Mouse (Mus musculus): ENCODE measurements around the gene Akt2. TPM values are rescaled to one million over a fixed set of nuclear protein-coding genes. Genes with fewer than 3 reads are reported as not detected.

Akt2 gene
- polyA plus RNA-seq, 1 experiment from 2014 or later, result 94.2 TPM

- Histone ChIP-seq H3K4me3 (no peak overlapping the region), H3K4me1 (no peaks in the 10 kb centered on the region), H3K9ac (replicated peaks) (no peak overlapping the region), H3K36me3 (peaks cover 73% of the 10 kb centered on the region), H3K4me2 (replicated peaks) (no peak overlapping the region), H3K27me3 (no peaks in the 10 kb centered on the region), H3K9me3 (no peaks in the 10 kb centered on the region), H3K27ac (replicated peaks) (no peak overlapping the region)
- ATAC-seq (replicated peaks), result no peak
- WGBS, result 93% methylated on average over 5 of the region's 5 CpGs
Observed at GRCm38 (mm10) chr7:27569580-27570224, 21.6 kb upstream of the Akt2 start.

GRCm38 (mm10) chr7:27572133-27572532 is 19.2 kb upstream of the Akt2 start:
- ATAC-seq (replicated peaks), result no peak

GRCm38 (mm10) chr7:27574124-27574880 is 17.1 kb upstream of the Akt2 start:
- H3K4me3 ChIP-seq, result no peak overlapping the region
- H3K9me3 ChIP-seq, result no peaks in the 10 kb centered on the region
- no peak overlapping the region for H3K27ac ChIP-seq (replicated peaks)
- no peaks in the 10 kb centered on the region for H3K4me1 ChIP-seq
- peaks cover 81% of the 10 kb centered on the region for H3K36me3 ChIP-seq
- WGBS, result 95% methylated on average over 14 of the region's 14 CpGs
- H3K27me3 ChIP-seq, result no peaks in the 10 kb centered on the region
- H3K9ac ChIP-seq (replicated peaks), result no peak overlapping the region
- no peak overlapping the region for H3K4me2 ChIP-seq (replicated peaks)
- no peak for ATAC-seq (replicated peaks)

More at GRCm38 (mm10) chr7:27572133-27572532, 19.2 kb upstream of the Akt2 start:
- Histone ChIP-seq H3K4me3 (no peak overlapping the region), H3K9me3 (no peaks in the 10 kb centered on the region), H3K9ac (replicated peaks) (no peak overlapping the region), H3K4me2 (replicated peaks) (no peak overlapping the region), H3K27me3 (no peaks in the 10 kb centered on the region), H3K36me3 (peaks cover 82% of the 10 kb centered on the region), H3K27ac (replicated peaks) (no peak overlapping the region), H3K4me1 (no peaks in the 10 kb centered on the region)
- 95% methylated on average over 4 of the region's 4 CpGs for WGBS

GRCm38 (mm10) chr7:27576914-27577313 is 14.4 kb upstream of the Akt2 start:
- Histone ChIP-seq H3K4me1 (no peaks in the 10 kb centered on the region), H3K4me2 (replicated peaks) (no peak overlapping the region), H3K36me3 (peaks cover 80% of the 10 kb centered on the region), H3K9me3 (no peaks in the 10 kb centered on the region), H3K4me3 (no peak overlapping the region), H3K27me3 (no peaks in the 10 kb centered on the region), H3K9ac (replicated peaks) (no peak overlapping the region), H3K27ac (replicated peaks) (no peak overlapping the region)
- ATAC-seq (replicated peaks), result no peak
- 80% methylated on average over 6 of the region's 6 CpGs for WGBS

- Histone ChIP-seq H3K9me3 (no peaks in the 10 kb centered on the region), H3K27ac (replicated peaks) (no peak overlapping the region), H3K27me3 (no peaks in the 10 kb centered on the region), H3K36me3 (peaks cover 80% of the 10 kb centered on the region), H3K9ac (replicated peaks) (no peak overlapping the region), H3K4me2 (replicated peaks) (no peak overlapping the region), H3K4me1 (no peaks in the 10 kb centered on the region), H3K4me3 (no peak overlapping the region)
- ATAC-seq (replicated peaks), result no peak
- WGBS, result 93% methylated on average over 6 of the region's 6 CpGs
Observed at GRCm38 (mm10) chr7:27577589-27577988, 13.8 kb upstream of the Akt2 start.

- Histone ChIP-seq H3K9ac (replicated peaks) (no peak overlapping the region), H3K4me3 (no peak overlapping the region), H3K27me3 (no peaks in the 10 kb centered on the region), H3K36me3 (peaks cover 87% of the 10 kb centered on the region), H3K4me2 (replicated peaks) (no peak overlapping the region), H3K27ac (replicated peaks) (no peak overlapping the region), H3K4me1 (no peaks in the 10 kb centered on the region), H3K9me3 (no peaks in the 10 kb centered on the region)
- 91% methylated on average over 7 of the region's 7 CpGs for WGBS
- no peak for ATAC-seq (replicated peaks)
Observed at GRCm38 (mm10) chr7:27578465-27578864, 12.9 kb upstream of the Akt2 start.

GRCm38 (mm10) chr7:27580380-27581174 is 10.8 kb upstream of the Akt2 start:
- H3K4me2 ChIP-seq (replicated peaks), result no peak overlapping the region
- H3K36me3 ChIP-seq, result peaks cover 77% of the 10 kb centered on the region
- H3K27ac ChIP-seq (replicated peaks), result no peak overlapping the region
- H3K9ac ChIP-seq (replicated peaks), result no peak overlapping the region
- 92% methylated on average over 14 of the region's 14 CpGs for WGBS
- no peaks in the 10 kb centered on the region for H3K4me1 ChIP-seq
- no peak for ATAC-seq (replicated peaks)
- no peaks in the 10 kb centered on the region for H3K27me3 ChIP-seq
- no peak overlapping the region for H3K4me3 ChIP-seq
- no peaks in the 10 kb centered on the region for H3K9me3 ChIP-seq

GRCm38 (mm10) chr7:27586861-27587260 is 4.5 kb upstream of the Akt2 start:
- no peak overlapping the region for H3K27ac ChIP-seq (replicated peaks)
- no peaks in the 10 kb centered on the region for H3K9me3 ChIP-seq
- H3K27me3 ChIP-seq, result no peaks in the 10 kb centered on the region
- no peak overlapping the region for H3K4me2 ChIP-seq (replicated peaks)
- H3K4me3 ChIP-seq, result no peak overlapping the region
- no peak for ATAC-seq (replicated peaks)
- no peak overlapping the region for H3K9ac ChIP-seq (replicated peaks)
- 68% methylated on average over 2 of the region's 2 CpGs for WGBS
- peaks cover 24% of the 10 kb centered on the region for H3K36me3 ChIP-seq
- no peaks in the 10 kb centered on the region for H3K4me1 ChIP-seq

- Histone ChIP-seq H3K4me1 (peaks cover 4% of the 10 kb centered on the region), H3K9me3 (no peaks in the 10 kb centered on the region), H3K27me3 (no peaks in the 10 kb centered on the region), H3K4me2 (replicated peaks) (no peak overlapping the region), H3K4me3 (no peak overlapping the region), H3K9ac (replicated peaks) (no peak overlapping the region), H3K36me3 (peaks cover 15% of the 10 kb centered on the region), H3K27ac (replicated peaks) (no peak overlapping the region)
- no peak for ATAC-seq (replicated peaks)
- 90% methylated on average over 2 of the region's 2 CpGs for WGBS
Observed at GRCm38 (mm10) chr7:27587741-27588140, 3.6 kb upstream of the Akt2 start.

- Histone ChIP-seq H3K9ac (replicated peaks) (no peak overlapping the region), H3K4me1 (peaks cover 14% of the 10 kb centered on the region), H3K4me2 (replicated peaks) (no peak overlapping the region), H3K27ac (replicated peaks) (no peak overlapping the region), H3K36me3 (0 out of 2 replicates have a peak, but pooled peaks cover 2% of the 10 kb centered on the region), H3K4me3 (no peak overlapping the region), H3K27me3 (no peaks in the 10 kb centered on the region), H3K9me3 (no peaks in the 10 kb centered on the region)
- no peak for ATAC-seq (replicated peaks)
- 93% methylated on average over 4 of the region's 4 CpGs for WGBS
Observed at GRCm38 (mm10) chr7:27590088-27590487, 1.3 kb upstream of the Akt2 start.

- Histone ChIP-seq H3K36me3 (no peaks in the 10 kb centered on the region), H3K4me1 (peaks cover 14% of the 10 kb centered on the region), H3K4me3 (peak overlapping the region; percentile 72), H3K9ac (replicated peaks) (peak overlapping the region; percentile 43; the same call in 1 of the 2 replicates), H3K27ac (replicated peaks) (peak overlapping the region; percentile 99), H3K27me3 (no peaks in the 10 kb centered on the region), H3K4me2 (replicated peaks) (peak overlapping the region; percentile 74), H3K9me3 (no peaks in the 10 kb centered on the region)
- WGBS, result 55% methylated on average over 4 of the region's 4 CpGs
- peak; percentile 1; the same call in 1 of the 2 replicates for ATAC-seq (replicated peaks)
Observed at GRCm38 (mm10) chr7:27590566-27591213, 662 bp upstream of the Akt2 start.

All from forebrain, embryonic 15.5 days (tissue).